Mouse (Mus musculus): ENCODE data around the gene Asap3. TPM values are rescaled to one million over a fixed set of nuclear protein-coding genes. Genes with fewer than 3 reads are reported as not detected.

The Asap3 gene
- polyA plus RNA-seq (2015; fragmentation: Nextera tagmentation; extraction: Ambion mirVana) = 3.3 and 4.4 TPM in 2 replicates

DNA sequence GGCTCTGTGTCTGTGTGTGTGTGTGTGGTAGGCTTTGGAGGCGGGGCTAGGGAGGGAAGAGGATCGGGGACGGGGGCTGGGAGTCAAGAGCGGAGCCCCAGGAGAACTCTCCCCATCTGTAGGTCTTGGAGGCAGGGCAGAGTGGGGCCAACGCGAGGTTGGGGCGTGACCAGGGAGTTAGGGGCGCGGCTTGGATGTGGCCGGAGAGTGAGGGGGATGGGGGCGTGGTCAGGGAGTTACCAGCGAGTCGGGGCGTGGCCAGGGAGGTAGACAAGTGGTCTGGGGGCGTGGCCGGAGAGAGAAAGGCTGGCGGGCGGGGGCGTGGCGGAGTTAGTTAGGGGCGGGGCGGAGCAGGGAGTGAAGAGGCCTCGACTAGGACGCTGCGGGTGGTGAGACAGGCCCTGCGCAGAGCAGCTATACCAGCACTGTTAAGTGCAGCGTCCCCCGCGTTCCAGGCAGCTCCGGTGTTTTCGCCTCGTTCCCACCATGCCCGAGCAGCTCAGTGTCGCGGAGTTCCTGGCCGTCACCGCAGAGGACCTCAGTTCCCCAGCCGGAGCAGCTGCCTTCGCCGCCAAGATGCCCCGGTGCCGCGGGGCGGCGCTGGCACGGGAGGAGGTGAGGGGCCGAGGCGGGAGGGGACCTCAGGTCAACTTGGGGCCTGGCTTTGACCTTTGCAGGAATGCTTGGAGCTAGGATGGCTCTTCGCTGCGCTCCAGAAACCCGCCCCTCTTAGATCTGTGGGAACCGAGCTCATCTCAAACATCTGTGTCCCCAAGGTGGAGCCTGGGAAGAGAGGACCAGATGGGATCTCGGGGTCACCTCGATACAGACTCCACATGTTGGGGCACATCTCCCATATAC is at the start of gene Asap3:
Gene Asap3, plus strand, starts transcription at position 333 of the 861 bp plus-strand sequence.
- ATAC-seq = peak; percentile 94
- Histone ChIP-seq H3K4me1 (ENCODE audit: control insufficient read depth, insufficient read depth, low read length) (peaks cover 12% of the 10 kb centered on the region), H3K4me3 (ENCODE audit: low read length) (peak within 1 kb of the TSS; percentile 68), H3K27me3 (replicated peaks; ENCODE audit: control insufficient read depth, insufficient read depth, low read length) (no peaks in the 10 kb centered on the region), H3K9ac (ENCODE audit: low read depth, low read length) (peak within 1 kb of the TSS; percentile 79), H3K9me3 (ENCODE audit: control insufficient read depth, low read length) (no peaks in the 10 kb centered on the region), H3K4me2 (ENCODE audit: low read depth, low read length) (peak within 1 kb of the TSS; percentile 98), H3K36me3 (ENCODE audit: control insufficient read depth, insufficient read depth, low read length) (no peaks in the 10 kb centered on the region), H3K27ac (ENCODE audit: low read length) (peak within 1 kb of the TSS; percentile 69)
- under 1% methylated on average over 52 of the region's 54 CpGs for WGBS

DNA sequence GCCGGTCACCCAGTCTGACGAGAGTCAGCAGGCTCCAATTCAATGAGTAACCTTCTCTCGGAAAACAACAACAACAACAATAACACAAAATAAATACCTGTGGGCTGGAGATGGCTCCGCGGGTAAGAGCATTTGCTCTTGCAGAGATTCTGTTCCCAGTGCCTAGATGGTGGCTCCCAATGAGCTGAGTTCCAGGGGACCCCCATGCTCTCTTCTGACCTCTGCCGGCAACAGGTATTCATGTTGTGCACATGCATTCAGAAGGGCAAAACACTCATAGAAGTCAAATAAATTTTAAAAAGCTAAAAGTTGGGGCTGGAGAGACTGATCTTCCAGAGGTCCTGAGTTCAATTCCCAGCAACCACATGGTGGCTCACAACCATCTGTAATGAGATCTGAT is 47.7 kb upstream of the Asap3 start:
- H3K27ac ChIP-seq (ENCODE audit: low read length) = no peak overlapping the region
- WGBS = 76% methylated on average over 6 of the region's 6 CpGs
- no peaks in the 10 kb centered on the region for H3K36me3 ChIP-seq (ENCODE audit: control insufficient read depth, insufficient read depth, low read length)
- no peak overlapping the region for H3K9ac ChIP-seq (ENCODE audit: low read depth, low read length)
- H3K4me2 ChIP-seq (ENCODE audit: low read depth, low read length) = no peak overlapping the region
- no peak for ATAC-seq
- H3K27me3 ChIP-seq (replicated peaks; ENCODE audit: control insufficient read depth, insufficient read depth, low read length) = no peaks in the 10 kb centered on the region
- H3K4me3 ChIP-seq (ENCODE audit: low read length) = no peak overlapping the region
- no peaks in the 10 kb centered on the region for H3K9me3 ChIP-seq (ENCODE audit: control insufficient read depth, low read length)
- peaks cover 5% of the 10 kb centered on the region; the same call in 1 of the 2 replicates for H3K4me1 ChIP-seq (ENCODE audit: control insufficient read depth, insufficient read depth, low read length)

DNA sequence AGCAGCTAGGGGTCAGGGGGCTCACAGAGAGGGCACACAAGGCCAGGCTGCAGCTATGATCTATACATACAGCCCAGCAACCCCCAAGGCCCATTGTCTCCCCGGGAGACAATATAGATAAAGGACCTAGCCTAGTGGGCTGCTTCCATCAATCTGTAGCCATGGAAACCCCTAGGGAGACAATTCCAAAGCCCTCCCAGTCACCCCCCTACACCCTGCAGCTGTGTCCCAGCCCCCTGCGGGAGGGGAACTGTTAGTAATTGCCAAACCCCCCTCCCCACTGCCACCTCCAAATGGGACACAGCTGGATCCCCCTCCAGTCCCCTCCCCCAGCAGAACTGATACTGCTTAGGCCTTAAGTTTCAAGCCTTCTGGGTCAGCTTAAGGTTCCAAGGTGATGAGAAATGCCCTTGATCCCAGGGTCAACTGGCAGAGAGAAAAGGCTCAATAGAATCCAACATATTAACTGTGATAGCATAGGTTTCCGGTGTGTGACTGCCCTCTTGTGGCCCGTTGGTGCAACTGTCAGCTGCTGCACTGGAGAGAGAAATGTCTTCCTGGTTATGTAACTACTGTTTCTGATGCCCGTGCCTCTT is 46.3 kb upstream of the Asap3 start:
- no peaks in the 10 kb centered on the region for H3K36me3 ChIP-seq (ENCODE audit: control insufficient read depth, insufficient read depth, low read length)
- 14% methylated on average over 5 of the region's 5 CpGs for WGBS
- 0 out of 2 replicates have a peak overlapping the region, but pooled peaks have one; percentile 6 for H3K9ac ChIP-seq (ENCODE audit: low read depth, low read length)
- peak; percentile 47 for ATAC-seq
- H3K9me3 ChIP-seq (ENCODE audit: control insufficient read depth, low read length) = no peaks in the 10 kb centered on the region
- H3K4me2 ChIP-seq (ENCODE audit: low read depth, low read length) = no peak overlapping the region
- no peak overlapping the region for H3K4me3 ChIP-seq (ENCODE audit: low read length)
- H3K27ac ChIP-seq (ENCODE audit: low read length) = no peak overlapping the region
- H3K27me3 ChIP-seq (replicated peaks; ENCODE audit: control insufficient read depth, insufficient read depth, low read length) = no peaks in the 10 kb centered on the region
- peaks cover 5% of the 10 kb centered on the region; the same call in 1 of the 2 replicates for H3K4me1 ChIP-seq (ENCODE audit: control insufficient read depth, insufficient read depth, low read length)

DNA sequence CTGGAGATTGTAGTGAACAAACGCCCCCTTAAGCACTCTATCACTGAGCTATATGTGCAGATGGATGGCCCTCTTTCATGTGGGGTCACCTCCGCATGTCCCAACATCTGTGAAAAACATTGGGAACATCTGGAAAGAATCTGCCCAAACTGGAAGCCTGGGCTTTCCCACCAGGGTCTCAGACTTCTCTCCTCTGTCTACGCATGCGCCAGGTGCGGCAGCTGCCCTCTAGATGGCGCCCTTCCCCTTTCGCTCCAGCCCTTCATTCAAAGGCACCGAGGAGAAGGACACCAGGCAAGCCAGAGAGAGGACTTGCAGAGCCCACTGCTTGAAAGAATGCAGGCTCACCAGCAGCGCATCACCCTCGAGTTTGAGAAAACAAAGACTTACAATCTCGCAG is 42.7 kb upstream of the Asap3 start:
- Histone ChIP-seq H3K36me3 (ENCODE audit: control insufficient read depth, insufficient read depth, low read length) (no peaks in the 10 kb centered on the region), H3K9me3 (ENCODE audit: control insufficient read depth, low read length) (no peaks in the 10 kb centered on the region), H3K27me3 (replicated peaks; ENCODE audit: control insufficient read depth, insufficient read depth, low read length) (no peaks in the 10 kb centered on the region), H3K27ac (ENCODE audit: low read length) (no peak overlapping the region), H3K9ac (ENCODE audit: low read depth, low read length) (no peak overlapping the region), H3K4me3 (ENCODE audit: low read length) (no peak overlapping the region), H3K4me2 (ENCODE audit: low read depth, low read length) (no peak overlapping the region), H3K4me1 (ENCODE audit: control insufficient read depth, insufficient read depth, low read length) (peaks cover 5% of the 10 kb centered on the region; the same call in 1 of the 2 replicates)
- under 1% methylated on average over 11 of the region's 11 CpGs for WGBS
- peak; percentile 76 for ATAC-seq

DNA sequence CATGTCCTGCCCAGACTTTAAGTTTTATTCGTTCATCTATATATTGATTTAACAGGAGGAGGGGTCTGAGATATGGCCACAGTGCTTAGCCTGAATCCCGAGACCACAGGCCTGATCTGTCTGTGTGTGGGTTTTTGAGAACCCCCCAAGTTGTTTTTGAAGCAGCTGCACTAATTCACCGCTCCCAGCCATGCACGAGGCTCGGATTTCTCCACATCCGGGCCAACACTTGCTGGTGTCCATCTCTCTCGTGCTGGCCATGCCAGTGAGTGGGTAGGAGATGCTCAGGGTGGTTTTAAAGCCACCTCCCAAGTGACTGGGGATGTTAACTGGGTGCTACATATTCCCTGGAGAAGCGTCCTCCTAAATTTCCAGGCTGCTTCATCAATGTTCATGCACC is 41.2 kb upstream of the Asap3 start:
- no peak overlapping the region for H3K4me3 ChIP-seq (ENCODE audit: low read length)
- H3K9ac ChIP-seq (ENCODE audit: low read depth, low read length) = no peak overlapping the region
- H3K4me2 ChIP-seq (ENCODE audit: low read depth, low read length) = no peak overlapping the region
- H3K36me3 ChIP-seq (ENCODE audit: control insufficient read depth, insufficient read depth, low read length) = no peaks in the 10 kb centered on the region
- no peak for ATAC-seq
- H3K4me1 ChIP-seq (ENCODE audit: control insufficient read depth, insufficient read depth, low read length) = no peaks in the 10 kb centered on the region
- WGBS = 84% methylated on average over 8 of the region's 8 CpGs
- no peaks in the 10 kb centered on the region for H3K9me3 ChIP-seq (ENCODE audit: control insufficient read depth, low read length)
- H3K27ac ChIP-seq (ENCODE audit: low read length) = no peak overlapping the region
- H3K27me3 ChIP-seq (replicated peaks; ENCODE audit: control insufficient read depth, insufficient read depth, low read length) = no peaks in the 10 kb centered on the region

DNA sequence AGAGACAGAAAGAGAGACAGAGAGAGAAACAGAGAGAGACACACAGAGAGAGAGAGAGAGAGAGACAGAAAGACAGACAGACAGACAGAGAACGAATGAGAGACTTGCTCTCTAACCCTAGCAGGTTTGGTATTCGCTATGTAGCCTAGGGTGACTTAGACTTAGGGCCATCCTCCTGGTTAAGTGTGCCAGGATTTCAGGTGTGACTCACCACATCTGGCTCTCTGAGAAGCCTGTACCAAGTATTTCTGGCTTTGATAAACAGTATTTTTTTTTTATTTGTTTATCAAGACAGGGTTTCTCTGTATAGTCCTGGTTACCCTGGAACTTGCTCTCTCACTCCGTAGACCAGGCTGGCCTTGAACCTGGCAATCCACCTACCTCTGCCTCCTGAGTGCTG is 38.5 kb upstream of the Asap3 start:
- no peak overlapping the region for H3K27ac ChIP-seq (ENCODE audit: low read length)

DNA sequence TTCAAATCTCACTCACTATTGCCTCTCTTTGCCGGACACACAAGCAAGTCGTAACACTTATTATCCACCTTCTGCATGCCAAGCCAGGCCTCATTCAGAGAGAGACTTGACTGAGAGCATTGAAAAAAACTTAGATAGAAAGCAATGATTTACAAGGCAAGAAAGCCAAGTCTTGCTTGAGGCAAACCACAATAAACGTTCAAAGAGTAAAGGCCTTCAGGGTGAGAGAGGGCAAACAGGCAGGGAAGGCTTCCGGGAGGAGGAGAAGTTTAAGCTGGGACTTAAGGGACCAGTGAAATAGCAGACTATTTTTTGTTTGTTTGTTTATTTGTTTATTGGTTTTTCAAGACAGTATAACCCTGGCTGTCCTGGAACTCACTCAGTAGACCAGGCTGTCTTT is 35.8 kb upstream of the Asap3 start:
- H3K27me3 ChIP-seq (replicated peaks; ENCODE audit: control insufficient read depth, insufficient read depth, low read length) = no peaks in the 10 kb centered on the region
- no peaks in the 10 kb centered on the region for H3K9me3 ChIP-seq (ENCODE audit: control insufficient read depth, low read length)
- WGBS = 78% methylated on average over 4 of the region's 4 CpGs
- no peak overlapping the region for H3K27ac ChIP-seq (ENCODE audit: low read length)
- no peak overlapping the region for H3K4me2 ChIP-seq (ENCODE audit: low read depth, low read length)
- no peak for ATAC-seq
- peaks cover 29% of the 10 kb centered on the region for H3K4me1 ChIP-seq (ENCODE audit: control insufficient read depth, insufficient read depth, low read length)
- no peak overlapping the region for H3K9ac ChIP-seq (ENCODE audit: low read depth, low read length)
- H3K4me3 ChIP-seq (ENCODE audit: low read length) = no peak overlapping the region
- no peaks in the 10 kb centered on the region for H3K36me3 ChIP-seq (ENCODE audit: control insufficient read depth, insufficient read depth, low read length)

More for the DNA sequence above, 38.5 kb upstream of the Asap3 start:
- WGBS = 84% methylated on average over 3 of the region's 3 CpGs
- Histone ChIP-seq H3K4me3 (ENCODE audit: low read length) (no peak overlapping the region), H3K36me3 (ENCODE audit: control insufficient read depth, insufficient read depth, low read length) (no peaks in the 10 kb centered on the region), H3K9ac (ENCODE audit: low read depth, low read length) (no peak overlapping the region), H3K9me3 (ENCODE audit: control insufficient read depth, low read length) (no peaks in the 10 kb centered on the region), H3K4me1 (ENCODE audit: control insufficient read depth, insufficient read depth, low read length) (0 out of 2 replicates have a peak, but pooled peaks cover 4% of the 10 kb centered on the region), H3K27me3 (replicated peaks; ENCODE audit: control insufficient read depth, insufficient read depth, low read length) (no peaks in the 10 kb centered on the region), H3K4me2 (ENCODE audit: low read depth, low read length) (no peak overlapping the region)
- no peak for ATAC-seq

DNA sequence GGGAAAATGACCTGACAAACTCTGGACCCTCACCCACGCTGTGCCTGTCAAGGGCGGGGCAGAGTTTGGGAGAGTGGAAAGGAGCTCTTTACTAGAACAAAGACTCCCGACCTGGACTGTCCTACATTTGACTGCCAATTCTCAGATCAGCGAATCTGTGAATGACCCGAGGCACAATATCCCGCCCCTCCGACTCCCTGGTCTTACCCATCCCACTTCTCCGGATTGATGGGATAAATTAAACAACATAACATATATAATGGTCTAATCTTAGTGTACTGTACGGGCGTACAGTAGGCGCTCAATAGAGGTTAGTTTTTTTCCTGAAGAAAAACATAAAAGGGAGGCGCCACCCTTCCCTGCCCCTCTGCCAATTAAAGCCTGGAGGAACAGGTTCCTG is 34.7 kb upstream of the Asap3 start:
- Histone ChIP-seq H3K4me2 (ENCODE audit: low read depth, low read length) (peak overlapping the region; percentile 96), H3K9me3 (ENCODE audit: control insufficient read depth, low read length) (no peaks in the 10 kb centered on the region), H3K4me3 (ENCODE audit: low read length) (peak overlapping the region; percentile 87), H3K36me3 (ENCODE audit: control insufficient read depth, insufficient read depth, low read length) (no peaks in the 10 kb centered on the region), H3K9ac (ENCODE audit: low read depth, low read length) (peak overlapping the region; percentile 80), H3K4me1 (ENCODE audit: control insufficient read depth, insufficient read depth, low read length) (peaks cover 40% of the 10 kb centered on the region), H3K27ac (ENCODE audit: low read length) (no peak overlapping the region), H3K27me3 (replicated peaks; ENCODE audit: control insufficient read depth, insufficient read depth, low read length) (no peaks in the 10 kb centered on the region)
- ATAC-seq = no peak
- WGBS = 31% methylated on average over 12 of the region's 12 CpGs

DNA sequence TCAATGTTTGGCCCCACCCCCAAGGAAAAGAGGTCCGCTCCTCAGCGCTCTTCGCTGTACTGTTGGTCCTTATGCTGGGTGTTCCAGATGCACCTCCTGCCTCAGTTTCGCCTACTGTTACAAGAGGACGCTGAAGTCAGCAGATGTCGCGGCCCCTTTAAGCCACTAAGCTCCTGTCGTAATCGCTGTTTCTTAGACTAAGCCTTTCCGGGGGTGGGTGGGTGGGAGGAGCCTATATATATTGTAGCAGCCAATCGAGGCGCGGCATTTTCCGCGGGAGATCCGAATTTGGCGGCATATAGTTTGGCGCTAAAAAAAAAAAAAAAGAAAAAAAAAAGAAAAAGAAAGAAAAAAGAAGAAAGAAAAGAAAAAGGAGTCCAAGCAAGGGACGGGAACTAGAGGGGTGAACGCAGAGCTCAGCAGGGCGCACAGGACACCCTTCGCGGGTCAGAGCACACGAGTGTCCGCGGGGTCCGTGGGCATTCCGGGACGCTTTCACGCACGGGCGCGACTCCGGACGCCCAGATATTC is 34.1 kb upstream of the Asap3 start, which contains the start of gene E2f2:
Gene E2f2, plus strand, starts transcription at position 384 of the 531 bp plus-strand sequence.
- Histone ChIP-seq H3K27me3 (replicated peaks; ENCODE audit: control insufficient read depth, insufficient read depth, low read length) (no peaks in the 10 kb centered on the region), H3K9me3 (ENCODE audit: control insufficient read depth, low read length) (no peaks in the 10 kb centered on the region), H3K9ac (ENCODE audit: low read depth, low read length) (peak within 1 kb of the TSS; percentile 84), H3K27ac (ENCODE audit: low read length) (peak within 1 kb of the TSS; percentile 85), H3K4me1 (ENCODE audit: control insufficient read depth, insufficient read depth, low read length) (peaks cover 46% of the 10 kb centered on the region), H3K36me3 (ENCODE audit: control insufficient read depth, insufficient read depth, low read length) (no peaks in the 10 kb centered on the region), H3K4me3 (ENCODE audit: low read length) (peak within 1 kb of the TSS; percentile 87), H3K4me2 (ENCODE audit: low read depth, low read length) (peak within 1 kb of the TSS; percentile 96)
- WGBS = under 1% methylated on average over 35 of the region's 35 CpGs
- ATAC-seq = peak; percentile 29
